Mouse (Mus musculus) C2C12 (cell line): Measurements from ENCODE around the gene Exoc8. TPM values are rescaled to one million over a fixed set of nuclear protein-coding genes. Genes with fewer than 3 reads are reported as not detected.

ENCODE experiments used
- H3K27me3 ChIP-seq: one replicate; pipeline ENCODE4 v1.6.1; 2011; ENCODE audit not compliant: control insufficient read depth, insufficient read depth, insufficient read length
- H3K36me3 ChIP-seq: one replicate; pipeline ENCODE4 v1.6.1; 2011; ENCODE audit not compliant: control insufficient read depth, insufficient read depth
- H3K4me3 ChIP-seq: one replicate; pipeline ENCODE4 v1.5.1; 2011; ENCODE audit warnings: mild to moderate bottlenecking, control low read depth; ENCODE audit not compliant: poor library complexity, insufficient read depth, severe bottlenecking
- H3K79me2 ChIP-seq: one replicate; pipeline ENCODE4 v1.6.1; 2011; ENCODE audit not compliant: control insufficient read depth, insufficient read depth
- H3K79me3 ChIP-seq: one replicate; pipeline ENCODE4 v1.6.1; 2011; ENCODE audit warnings: low read depth, control low read depth
- H3ac ChIP-seq: one replicate; pipeline ENCODE3; 2011; ENCODE audit warnings: low read depth; ENCODE audit not compliant: control insufficient read depth, insufficient read length
- CEBPB ChIP-seq: IDR thresholded peaks from one replicate; pipeline ENCODE4 v1.6.1; 2011; ENCODE audit warnings: low read depth, mild to moderate bottlenecking, control low read depth, moderate library complexity
- CTCF ChIP-seq: IDR thresholded peaks from one replicate; pipeline ENCODE4 v1.5.1; 2011; ENCODE audit not compliant: control insufficient read depth, insufficient read depth, insufficient read length
- FOSL1 ChIP-seq: IDR thresholded peaks from one replicate; pipeline ENCODE4 v1.8.0; 2011; ENCODE audit warnings: mild to moderate bottlenecking, low read length; ENCODE audit not compliant: poor library complexity, insufficient read depth, severe bottlenecking
- MAX ChIP-seq: IDR thresholded peaks from one replicate; pipeline ENCODE4 v1.6.1; 2011; ENCODE audit warnings: mild to moderate bottlenecking, control low read depth
- MYOD1 ChIP-seq: IDR thresholded peaks from one replicate; pipeline ENCODE4 v1.6.1; 2011; ENCODE audit warnings: low read depth; ENCODE audit not compliant: control insufficient read depth, insufficient read length
- MYOG ChIP-seq: IDR thresholded peaks from one replicate; pipeline ENCODE4 v1.6.1; 2011; ENCODE audit not compliant: control insufficient read depth, insufficient read length; ENCODE audit errors: extremely low read depth
- USF1 ChIP-seq: IDR thresholded peaks from one replicate; pipeline ENCODE4 v1.6.1; 2011; ENCODE audit warnings: low read depth, mild to moderate bottlenecking, control low read depth, moderate library complexity
- polyA plus RNA-seq: library from polyadenylated mRNA; unstranded; fragments of >200 nt; fragmentation: generic; extraction: Trizol; gene quantifications from one replicate; pipeline ENCODE4 v1.2.1, GENCODE M21; 2012; ENCODE audit warnings: missing spikeins

The Exoc8 gene
- polyA plus RNA-seq, 1 experiment = 10.7 TPM

DNA sequence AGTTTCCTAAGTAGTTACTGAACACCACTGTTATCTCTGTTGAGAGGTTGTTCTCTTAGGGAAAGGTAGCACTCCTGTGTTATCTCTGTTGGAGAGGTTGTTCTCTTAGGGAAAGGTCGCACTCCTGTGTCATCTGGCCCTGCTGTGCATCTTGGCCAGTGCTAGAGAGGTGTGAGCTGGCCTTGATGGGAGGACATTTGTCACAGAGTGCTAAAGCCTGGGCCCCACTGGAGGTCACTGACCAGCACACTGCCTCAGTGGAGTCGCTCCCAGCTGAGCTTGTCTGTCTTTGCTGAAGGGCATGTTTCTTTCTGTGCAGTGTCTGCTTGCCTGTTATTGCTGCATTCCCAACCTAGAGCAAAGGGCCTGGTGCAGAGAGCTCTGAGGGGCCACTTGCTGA, 30.4 kb downstream of the Exoc8 start:
- no peak for TF ChIP-seq USF1
- TF ChIP-seq CEBPB = no peak
- TF ChIP-seq MYOD1 = no peak
- no peak for TF ChIP-seq MYOG
- no peak for TF ChIP-seq MAX
- TF ChIP-seq CTCF = no peak
- no peak for TF ChIP-seq FOSL1
- H3K79me2 ChIP-seq = peaks cover 96% of the 10 kb centered on the region
- H3K79me3 ChIP-seq = peaks cover 38% of the 10 kb centered on the region
- H3K27me3 ChIP-seq = no peaks in the 10 kb centered on the region
- peaks cover 11% of the 10 kb centered on the region for H3K36me3 ChIP-seq
- no peak overlapping the region for H3K4me3 ChIP-seq
- H3ac ChIP-seq = no peak overlapping the region

DNA sequence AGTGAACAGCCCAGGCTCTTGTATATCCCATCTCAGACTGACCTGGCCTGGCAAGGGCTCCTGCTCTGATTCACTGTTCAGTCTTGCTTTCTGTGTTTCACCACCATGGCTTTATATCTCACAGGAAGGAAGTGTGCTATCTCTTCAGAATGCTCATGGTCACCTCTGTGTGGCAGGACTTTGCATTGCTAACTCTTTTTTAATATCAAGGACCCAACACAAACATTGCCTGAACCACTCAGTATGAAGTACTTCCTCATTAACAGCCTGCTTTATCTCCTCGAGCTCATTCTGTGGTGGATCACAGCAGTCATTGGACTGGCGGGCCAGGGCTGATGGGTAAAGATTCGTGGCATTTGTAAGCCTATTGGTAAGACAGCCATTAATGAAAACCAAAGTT, 30.8 kb downstream of the Exoc8 start:
- Histone ChIP-seq H3K36me3 (peaks cover 10% of the 10 kb centered on the region), H3K27me3 (no peaks in the 10 kb centered on the region), H3K79me2 (peaks cover 98% of the 10 kb centered on the region), H3K4me3 (no peak overlapping the region), H3K79me3 (peaks cover 41% of the 10 kb centered on the region), H3ac (no peak overlapping the region)
- no peak for TF ChIP-seq CEBPB
- no peak for TF ChIP-seq USF1
- TF ChIP-seq MYOG = no peak
- TF ChIP-seq CTCF = no peak
- no peak for TF ChIP-seq FOSL1
- no peak for TF ChIP-seq MAX
- no peak for TF ChIP-seq MYOD1

DNA sequence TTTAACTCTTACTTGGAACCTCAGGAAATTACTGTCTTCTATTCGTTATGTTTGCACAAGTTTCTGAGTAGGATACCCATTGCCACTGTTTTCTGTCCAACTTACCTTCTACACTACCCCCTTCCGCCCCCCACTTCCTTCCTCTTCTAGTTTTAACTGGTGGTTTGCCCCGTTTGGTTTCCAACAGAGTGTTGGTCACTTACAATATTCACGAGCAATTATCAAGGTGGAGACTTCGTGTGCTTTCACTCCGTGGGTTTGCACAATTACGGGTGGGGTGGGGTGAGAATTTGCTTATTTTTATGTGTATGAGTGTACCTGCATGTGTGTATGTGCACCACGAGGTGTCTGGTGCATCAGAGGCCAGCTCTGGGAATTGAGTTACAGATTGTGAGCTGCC, 33.8 kb downstream of the Exoc8 start:
- Histone ChIP-seq H3K27me3 (no peaks in the 10 kb centered on the region), H3K79me3 (peaks cover 58% of the 10 kb centered on the region), H3K79me2 (peaks cover 99% of the 10 kb centered on the region), H3ac (peak overlapping the region; percentile 22), H3K4me3 (peak overlapping the region; percentile 72), H3K36me3 (peaks cover 20% of the 10 kb centered on the region)
- no peak for TF ChIP-seq FOSL1
- no peak for TF ChIP-seq CEBPB
- TF ChIP-seq USF1 = no peak
- TF ChIP-seq MAX = no peak
- no peak for TF ChIP-seq MYOG
- TF ChIP-seq CTCF = no peak
- TF ChIP-seq MYOD1 = no peak

DNA sequence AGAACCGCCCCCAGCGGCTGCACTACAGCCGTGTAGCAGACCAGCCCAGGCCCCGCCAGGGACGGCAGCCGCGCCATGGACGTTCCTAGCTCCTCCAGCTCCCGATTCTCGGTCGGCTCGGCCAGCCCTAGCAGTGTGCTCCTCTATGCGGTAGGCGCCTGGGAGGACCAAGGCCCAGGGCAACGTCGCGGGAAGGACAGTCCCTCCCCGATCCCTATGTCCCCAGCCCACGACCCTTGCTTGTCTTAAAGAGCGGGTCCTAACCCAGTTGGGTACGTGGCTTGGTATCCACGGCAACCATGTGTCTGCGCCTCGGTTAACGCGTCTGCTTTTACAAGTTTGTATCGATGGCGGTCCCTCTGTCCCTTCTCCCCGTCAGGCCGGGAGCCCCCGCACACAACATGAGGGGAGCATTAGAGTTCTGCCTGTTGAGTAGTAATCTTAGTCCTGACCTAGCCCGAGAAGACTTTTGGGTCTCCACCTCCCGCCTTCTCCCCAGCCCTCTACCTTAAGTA, 34.3 kb downstream of the Exoc8 start:
- peaks cover 99% of the 10 kb centered on the region for H3K79me2 ChIP-seq
- H3K79me3 ChIP-seq = peaks cover 59% of the 10 kb centered on the region
- H3K36me3 ChIP-seq = peaks cover 25% of the 10 kb centered on the region
- H3ac ChIP-seq = peak overlapping the region; percentile 76
- H3K4me3 ChIP-seq = peak overlapping the region; percentile 72
- H3K27me3 ChIP-seq = no peaks in the 10 kb centered on the region
- TF ChIP-seq MAX (peak; percentile 3), CEBPB (no peak)

DNA sequence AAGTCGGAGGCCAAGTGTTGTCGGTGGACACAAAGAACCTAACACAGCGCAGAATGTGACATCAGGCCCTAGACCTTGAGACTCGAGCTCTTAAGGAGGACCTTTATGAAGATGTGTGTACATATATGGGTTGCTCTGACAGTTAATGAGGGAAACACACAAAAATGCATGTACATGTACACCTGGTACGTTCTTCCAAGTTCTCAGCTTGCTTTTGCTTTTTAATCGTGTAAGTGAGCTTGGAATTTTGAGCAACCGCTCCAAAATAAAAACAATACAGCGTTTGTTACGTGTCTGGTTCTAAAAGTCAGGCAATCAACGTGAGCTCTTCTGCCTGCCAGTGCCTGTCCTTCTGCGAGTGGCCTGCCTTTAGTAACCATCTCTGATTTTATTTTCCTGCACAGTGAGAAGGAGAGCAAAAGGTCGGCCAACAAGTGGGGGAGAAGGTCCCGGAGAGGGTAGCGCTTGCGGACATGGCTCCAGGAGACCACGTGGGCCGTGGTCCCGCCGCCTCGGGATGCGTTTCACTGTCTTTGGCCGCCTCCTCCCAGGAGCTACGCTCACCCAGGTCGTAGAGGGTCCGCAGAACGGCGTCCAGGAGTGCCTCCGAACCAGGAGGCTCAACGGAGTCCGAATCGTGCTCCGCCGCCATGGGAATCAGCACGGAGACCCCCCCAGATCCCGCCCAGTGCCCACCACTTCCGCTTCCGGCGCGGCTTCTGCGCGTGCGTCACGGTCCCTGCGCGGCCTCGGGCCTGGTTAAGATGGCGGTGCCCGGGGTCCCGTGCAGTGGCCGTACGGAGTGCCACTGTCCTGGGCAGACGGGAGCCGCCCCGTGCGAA, 35.0 kb downstream of the Exoc8 start, which contains the start of the genes Gnpat and 2810004N23Rik:
Gnpat (plus strand) TSS at position 713 of the 842 bp plus-strand sequence.
2810004N23Rik (minus strand) TSS at position 800 of the 842 bp plus-strand sequence.
- Histone ChIP-seq H3K27me3 (no peaks in the 10 kb centered on the region), H3K79me2 (peaks cover 99% of the 10 kb centered on the region), H3K36me3 (peaks cover 31% of the 10 kb centered on the region), H3ac (peak within 1 kb of the TSS; percentile 76), H3K79me3 (peaks cover 60% of the 10 kb centered on the region), H3K4me3 (peak within 1 kb of the TSS; percentile 72)
- TF ChIP-seq CEBPB = no peak
- TF ChIP-seq MAX = peak; percentile 92
- TF ChIP-seq USF1 = peak; percentile 65
- no peak for TF ChIP-seq MYOD1
